16 mouse cellular contexts compared by ENCODE assay signal in genomic region chr4:88940670-88941069, GRCm38 (mm10).
"Had no signal": no experiment of that assay in that cellular context is flagged by ENCODE, and none has a peak within 500 bp of the region (broad histone marks: within the 10 kb centered on the region; RNA-seq: fewer than 3 reads in every experiment).

No protein-coding gene starts in this region.

- H3K9me3 ChIP-seq: liver, embryonic 13.5 days; liver, embryonic 15.5 days; midbrain, embryonic 10.5 days; midbrain, embryonic 12.5 days; neural tube, embryonic 12.5 days had no signal

- H3K4me3 ChIP-seq: liver, embryonic 13.5 days; liver, embryonic 15.5 days; midbrain, embryonic 10.5 days; midbrain, embryonic 12.5 days; neural tube, embryonic 12.5 days had no signal

- H3K36me3 ChIP-seq: liver, embryonic 13.5 days; liver, embryonic 15.5 days; midbrain, embryonic 10.5 days; midbrain, embryonic 12.5 days; neural tube, embryonic 12.5 days had no signal

- H3K4me1 ChIP-seq: neural tube, embryonic 12.5 days had no signal

- ATAC-seq: liver, postnatal 0 days; midbrain, embryonic 16.5 days had no signal

- DNase-seq: liver, embryonic 13.5 days; liver, postnatal 0 days; lung, embryonic 14.5 days; lung, postnatal 10 days; lung, postnatal 4 days; midbrain, embryonic 14.5 days; right cerebral cortex, postnatal 14 days; spleen, adult 18-20 months; thymus, adult 18-20 months; thymus, postnatal 14 days; thymus, postnatal 36 days had no signal
